Mouse (Mus musculus) spleen, postnatal 36 days (tissue): Measurements from ENCODE around the gene Lcn12.

Experiments
- DNase-seq, 2 experiments: peaks; one replicate each; pipeline ENCODE4 v3.0.0; 2022; ENCODE audit warnings: low spot score in 2 of 2, mixed read lengths in 1 of 2

The Lcn12 gene

DNA sequence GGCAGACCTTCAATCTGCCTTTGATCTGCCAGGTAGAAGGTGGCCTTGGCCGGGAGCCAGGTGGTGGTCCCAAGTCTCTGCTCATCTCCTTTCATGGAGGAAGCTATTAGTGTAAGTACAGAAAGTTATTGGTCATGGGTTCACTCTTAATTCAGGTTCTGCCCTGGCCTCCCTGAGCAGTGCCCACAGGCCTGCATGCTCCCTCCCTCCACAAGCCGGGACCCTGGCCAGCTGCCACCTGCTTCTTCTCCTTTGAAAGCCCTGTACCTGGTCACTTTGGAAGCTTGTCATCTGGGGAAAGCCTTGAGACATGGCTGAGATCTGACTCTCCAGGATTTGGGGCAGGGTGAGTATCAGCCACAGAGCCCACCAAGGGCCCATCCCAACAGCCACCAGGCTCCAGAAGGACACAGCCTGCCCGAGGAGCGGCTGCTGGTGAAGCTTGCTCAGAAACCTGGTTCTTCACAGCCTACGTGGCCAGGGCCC is at the start of gene Lcn12:
TSS of gene Lcn12 (minus strand) at position 436 of the 486 bp plus-strand sequence.
- no peak for DNase-seq

DNA sequence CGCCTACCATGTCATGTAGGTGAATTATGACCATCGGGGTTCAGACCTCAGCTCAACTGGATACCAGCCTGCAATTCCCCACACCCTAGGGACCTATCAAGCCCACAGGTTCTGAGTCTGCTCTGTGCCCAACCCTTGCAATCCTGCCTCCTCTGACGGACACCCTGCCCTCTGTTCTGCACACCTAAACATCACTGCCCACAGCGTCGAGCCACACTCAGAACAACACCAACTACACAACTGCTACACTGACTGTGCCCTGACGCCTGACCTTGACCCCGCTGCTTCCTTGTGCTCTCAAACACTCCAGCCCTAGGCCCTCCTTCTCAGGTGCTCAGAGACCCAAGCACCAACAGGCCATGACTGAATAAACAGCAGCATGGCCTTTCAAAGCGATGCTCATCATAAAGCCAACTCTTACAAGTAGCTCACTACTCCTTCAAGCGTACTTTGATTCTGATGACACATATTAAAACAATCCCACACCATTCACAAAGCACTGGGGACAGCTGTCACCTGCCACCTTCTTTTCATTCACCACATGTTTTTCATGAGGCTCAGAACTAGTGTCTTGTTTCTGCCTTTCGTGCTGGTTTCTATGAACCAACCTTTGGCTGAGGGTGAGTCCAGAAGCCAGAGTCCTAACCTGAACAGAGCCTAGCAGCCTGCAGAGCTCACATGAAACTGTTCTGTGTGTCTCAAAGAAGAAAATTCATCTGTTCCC is 48.1 kb upstream of the Lcn12 start:
- no peak for DNase-seq

DNA sequence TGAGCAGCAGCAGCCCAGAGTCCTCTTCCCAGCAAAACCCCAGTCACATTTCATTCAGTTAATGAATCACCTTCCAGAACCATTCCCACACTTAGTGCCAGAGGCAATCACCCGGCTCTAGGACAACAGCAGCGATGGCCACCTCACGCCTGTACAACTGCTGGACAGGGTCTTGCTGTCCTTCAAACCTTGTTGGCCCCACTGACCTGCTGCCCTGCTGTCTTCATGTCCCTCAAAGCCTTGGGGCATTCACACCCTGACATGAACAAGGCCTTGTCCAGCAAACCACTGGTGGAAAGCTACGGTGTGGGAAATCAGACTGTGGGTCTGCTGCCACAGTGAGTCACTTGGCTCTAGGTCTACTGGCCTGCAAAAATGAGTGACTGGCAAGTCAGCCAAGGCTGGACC is 46.8 kb upstream of the Lcn12 start:
- no peak for DNase-seq

DNA sequence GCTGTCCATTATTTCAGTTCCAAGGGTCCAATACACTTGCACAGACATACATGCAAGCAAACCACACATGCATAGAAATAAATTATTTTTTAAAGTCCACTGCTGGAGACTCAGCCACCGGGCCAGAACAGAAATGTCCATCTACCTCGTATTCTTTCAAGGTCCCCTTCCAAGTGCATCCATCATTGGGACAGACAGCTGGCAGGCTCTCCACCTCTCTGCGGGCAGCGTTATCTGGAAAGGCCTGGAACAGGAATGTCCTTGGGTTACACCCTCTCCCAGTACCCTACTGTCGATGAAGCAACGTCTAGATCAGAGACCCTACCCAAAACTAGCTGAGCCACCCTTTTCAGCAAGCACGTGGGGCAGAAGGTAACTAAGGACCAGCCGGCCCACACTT is 42.8 kb upstream of the Lcn12 start:
- DNase-seq: no peak

DNA sequence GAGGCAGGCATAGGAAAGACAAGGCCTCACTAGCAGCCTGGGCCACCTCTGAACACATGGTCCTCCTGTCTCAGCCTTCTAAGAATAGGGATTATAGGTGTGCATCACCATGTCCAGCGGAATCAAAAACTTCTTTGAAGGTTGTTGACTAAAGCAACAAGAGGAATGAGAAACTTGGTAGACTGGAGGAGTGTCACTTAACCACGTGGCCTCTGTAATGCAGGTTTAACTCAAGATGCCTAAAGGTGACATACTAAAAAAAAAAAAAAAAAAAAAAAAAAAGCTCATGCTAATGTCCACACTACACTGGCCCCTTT is 41.1 kb upstream of the Lcn12 start:
- no peak for DNase-seq

DNA sequence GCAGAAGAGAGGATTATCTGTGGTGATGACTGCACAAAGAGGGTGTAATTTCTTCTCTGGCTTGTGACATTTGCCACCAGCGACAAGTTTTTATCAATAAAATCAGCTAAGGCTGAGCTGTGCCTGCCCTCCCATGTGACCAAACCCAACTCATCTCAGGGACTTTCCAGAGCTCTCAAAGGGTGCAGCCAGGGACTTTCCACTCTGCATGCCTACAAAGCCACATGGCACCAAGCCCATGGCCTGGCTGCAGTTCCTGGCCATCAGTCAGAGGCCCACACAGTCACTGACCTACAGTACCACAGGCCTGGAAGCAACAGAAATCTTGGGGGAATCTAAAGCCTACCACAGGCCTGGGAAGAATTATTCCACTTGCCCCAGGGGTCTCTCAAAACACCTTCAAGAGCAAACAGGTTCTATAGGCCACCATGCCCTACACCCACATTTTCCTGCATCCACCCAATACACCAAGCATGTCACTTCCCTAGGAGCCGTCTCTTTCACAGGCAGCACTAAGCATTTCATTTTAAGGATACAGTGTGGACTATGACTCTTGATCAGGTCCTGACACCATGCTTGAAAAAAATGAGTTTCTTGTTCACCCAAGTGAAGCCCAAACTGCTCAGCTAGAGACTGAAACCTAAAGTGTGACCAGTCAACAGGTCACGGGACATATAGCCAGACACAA is 40.6 kb upstream of the Lcn12 start:
- DNase-seq: peak; percentile 83 to 85

DNA sequence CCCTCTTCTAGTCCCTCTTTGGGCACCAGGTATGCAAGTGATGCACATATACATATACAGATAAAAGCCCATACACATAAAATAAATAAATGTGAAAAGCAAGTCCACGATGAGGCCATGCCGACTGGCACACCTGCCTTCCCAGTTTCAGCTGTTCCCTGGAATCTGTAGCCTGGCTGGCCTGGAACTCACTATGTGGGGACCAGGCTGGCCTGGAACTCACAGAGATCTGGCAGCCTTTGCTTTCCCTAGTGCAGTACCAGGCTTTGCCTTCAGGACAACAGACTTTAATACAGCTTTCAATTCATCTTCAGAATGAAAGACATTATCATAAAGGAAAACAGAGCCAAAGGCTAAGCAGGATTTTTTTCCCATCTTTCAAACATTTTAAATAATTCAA is 40.0 kb upstream of the Lcn12 start:
- no peak for DNase-seq

DNA sequence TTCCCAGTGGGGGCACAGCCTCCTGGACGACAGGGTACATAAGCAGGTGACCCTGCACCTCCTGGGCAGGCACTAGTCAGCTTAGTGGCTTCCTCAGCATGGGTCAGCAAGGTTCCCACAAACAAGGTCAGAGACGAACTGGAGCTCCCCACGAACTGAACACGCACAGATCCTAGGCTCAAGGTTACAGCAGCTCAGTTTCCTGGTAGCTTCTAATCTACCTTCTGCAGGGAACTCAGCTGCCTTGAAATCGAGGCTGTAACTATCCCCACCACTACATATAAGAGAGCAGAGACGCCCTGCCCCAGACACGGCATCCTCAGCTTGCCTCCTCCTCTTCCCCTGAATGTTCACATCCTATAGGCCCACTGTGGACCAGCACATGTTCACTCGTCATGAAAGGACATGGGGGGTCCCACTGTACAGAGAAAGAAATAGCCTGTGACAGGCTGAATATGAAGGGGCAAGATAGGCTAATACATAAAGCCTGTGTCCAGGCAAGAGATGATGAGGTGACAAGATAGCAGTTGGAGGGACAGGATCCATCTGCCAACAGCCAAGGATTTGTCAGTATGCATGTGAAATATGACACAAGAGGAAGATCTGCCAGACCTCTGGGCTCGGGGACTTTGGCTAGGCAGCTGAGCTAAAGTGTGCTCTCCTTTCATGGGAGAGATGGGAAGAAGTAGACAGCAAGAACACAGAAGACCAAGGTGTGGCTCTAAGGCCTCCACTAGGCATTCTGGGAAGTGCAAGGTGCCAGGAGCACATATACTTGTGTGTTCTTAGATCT is 33.0 kb upstream of the Lcn12 start:
- no peak for DNase-seq

DNA sequence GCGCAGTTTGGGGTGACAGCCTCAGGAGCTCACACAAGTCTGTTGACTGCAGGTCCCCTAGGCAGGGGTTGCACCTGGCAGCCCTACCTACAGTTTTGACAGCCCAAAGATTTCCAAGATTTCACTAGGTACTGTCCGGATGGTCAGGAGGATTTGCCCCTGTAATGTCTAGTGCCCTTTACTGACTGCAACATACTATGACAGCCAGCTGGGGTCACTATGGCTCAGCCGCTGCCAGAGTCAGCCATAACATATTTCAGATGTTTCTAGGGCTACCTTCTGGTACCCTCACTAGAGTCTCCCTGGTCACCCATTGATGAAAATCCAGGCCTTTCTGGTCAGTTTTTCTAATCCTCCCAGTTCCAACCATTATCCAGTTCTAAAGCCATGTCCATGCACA is 16.2 kb upstream of the Lcn12 start:
- no peak for DNase-seq

DNA sequence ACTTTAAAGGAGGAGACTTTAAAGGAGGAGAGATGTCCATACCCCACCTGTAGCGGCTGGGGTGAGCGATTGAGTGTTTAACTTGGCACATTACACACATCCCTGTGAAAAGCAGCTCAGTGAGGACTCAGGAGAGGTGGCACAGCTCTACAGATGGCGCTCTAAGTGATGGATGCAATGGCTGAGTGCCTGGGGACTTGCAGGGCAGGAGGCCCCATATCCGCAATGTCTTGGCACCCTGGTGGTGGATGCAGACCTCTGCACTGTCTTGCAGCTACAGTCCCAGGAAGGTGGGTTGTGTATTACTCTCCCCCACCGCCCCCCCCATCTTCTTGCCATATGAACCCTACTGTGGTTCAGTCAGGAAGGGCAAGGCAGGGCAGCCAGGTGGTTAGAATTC is 13.3 kb upstream of the Lcn12 start:
- no peak for DNase-seq

DNA sequence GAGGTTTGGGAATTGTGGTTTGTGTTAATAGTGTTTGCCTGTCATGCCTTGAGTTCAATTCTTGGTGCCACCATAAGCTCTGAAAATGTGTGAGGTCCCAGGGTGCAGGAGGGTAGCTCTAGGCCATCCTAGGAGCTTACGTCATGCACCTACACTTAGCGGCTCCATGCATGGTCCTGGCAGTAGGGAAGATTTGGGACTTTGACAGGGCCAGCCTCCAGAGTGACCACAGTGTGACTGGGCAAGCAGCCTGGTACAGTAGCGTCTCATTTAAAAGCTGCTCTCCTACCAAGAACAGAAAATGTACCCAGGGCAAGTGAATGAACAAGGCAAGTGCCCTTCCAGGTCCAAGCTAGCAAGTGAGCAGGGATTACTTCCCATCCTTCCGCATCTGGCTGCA is 12.1 kb upstream of the Lcn12 start:
- no peak for DNase-seq

DNA sequence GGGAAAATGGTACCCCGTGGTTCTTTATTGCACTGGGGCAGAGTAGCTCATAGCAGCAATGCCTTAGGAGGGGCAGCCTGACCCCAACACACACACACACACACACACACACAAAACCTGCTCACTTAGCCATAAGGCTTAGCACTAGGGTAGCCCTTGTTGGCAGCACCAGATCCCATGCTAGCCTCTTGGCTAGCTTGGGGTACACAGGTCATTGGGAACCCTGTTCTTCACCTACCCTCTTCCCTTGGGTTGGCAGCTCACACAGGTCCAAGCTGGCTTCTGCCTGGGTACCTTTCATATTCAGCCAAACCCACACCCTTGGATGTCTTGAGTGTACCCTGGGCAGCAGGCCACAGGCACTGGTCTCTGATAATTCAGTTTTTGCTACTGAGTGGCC is 11.3 kb upstream of the Lcn12 start:
- DNase-seq: no peak

DNA sequence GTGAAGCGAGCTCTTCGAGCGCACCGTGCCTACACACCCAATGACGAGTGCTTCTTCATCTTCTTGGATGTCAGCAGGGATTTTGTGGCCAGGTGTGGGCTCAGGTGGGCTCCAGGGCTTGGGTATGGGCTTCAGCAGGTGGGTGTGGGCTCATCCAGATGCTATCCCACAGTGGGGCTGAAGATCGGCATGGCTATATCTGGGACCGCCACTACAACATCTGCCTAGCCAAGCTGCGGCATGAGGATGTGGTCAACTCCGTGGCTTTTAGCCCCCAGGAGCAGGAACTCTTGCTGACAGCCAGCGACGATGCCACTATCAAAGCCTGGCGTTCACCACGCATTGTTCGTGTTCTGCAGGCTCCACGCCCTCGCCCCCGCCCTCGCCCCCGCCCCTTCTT is 10.8 kb upstream of the Lcn12 start:
- no peak for DNase-seq

DNA sequence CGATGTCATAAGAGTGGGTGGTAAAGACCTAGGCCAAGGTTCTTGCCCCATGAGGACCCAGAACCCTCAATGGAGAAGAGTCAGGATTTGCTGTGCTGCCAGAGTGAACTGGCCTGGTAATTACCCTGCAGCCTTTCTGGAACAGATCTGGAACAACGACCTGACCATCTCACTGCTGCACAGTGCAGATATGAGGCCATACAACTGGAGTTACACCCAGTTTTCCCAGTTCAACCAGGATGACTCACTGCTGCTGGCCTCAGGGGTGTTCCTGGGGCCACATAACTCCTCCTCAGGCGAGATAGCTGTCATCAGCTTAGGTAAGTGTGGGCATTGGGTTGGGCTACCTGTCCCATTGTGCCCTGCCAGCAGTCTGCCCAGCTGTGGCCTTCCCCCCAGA is 9.0 kb upstream of the Lcn12 start:
- no peak for DNase-seq

DNA sequence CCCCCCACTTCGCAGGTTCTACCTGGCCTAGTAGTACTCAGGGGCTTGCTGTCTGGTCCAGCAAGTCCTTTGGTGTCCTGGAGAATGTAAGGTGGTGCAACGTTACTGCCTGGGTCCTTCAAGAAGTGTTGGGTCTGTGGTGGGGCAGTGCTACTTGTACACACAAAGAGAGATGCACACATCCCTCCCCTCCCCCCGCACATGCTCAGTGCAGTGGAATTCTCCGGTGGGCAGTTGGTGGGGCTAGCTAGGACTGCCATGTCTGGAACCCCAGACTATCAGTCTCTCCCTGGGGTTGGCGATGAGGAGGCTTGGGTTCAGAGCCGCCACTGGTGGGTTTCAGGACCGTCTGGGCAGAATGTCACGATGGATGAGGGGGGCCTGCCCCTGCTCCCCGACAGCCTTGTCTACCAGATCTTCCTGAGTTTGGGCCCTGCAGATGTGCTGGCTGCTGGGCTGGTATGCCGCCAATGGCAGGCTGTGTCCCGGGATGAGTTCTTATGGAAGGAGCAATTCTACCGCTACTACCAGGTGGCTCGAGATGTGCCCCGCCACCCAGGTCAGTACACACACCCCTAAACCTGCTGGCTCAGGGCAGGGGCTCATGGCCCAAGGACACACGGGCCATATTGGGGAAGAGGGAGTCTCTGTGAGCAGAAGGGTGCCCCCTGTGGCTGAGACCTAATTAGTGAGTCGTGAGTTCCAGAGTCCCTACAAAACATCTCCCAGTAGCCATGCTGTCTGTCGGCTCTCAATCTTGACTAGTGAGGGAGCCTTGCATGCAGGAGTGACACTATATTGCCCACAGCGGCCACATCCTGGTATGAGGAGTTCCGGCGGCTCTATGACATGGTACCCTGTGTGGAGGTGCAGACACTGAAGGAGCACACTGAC is 8.1 kb upstream of the Lcn12 start, which contains the start of gene C8g:
TSS of gene C8g (minus strand) at position 127 of the 894 bp plus-strand sequence.
- DNase-seq: no peak

DNA sequence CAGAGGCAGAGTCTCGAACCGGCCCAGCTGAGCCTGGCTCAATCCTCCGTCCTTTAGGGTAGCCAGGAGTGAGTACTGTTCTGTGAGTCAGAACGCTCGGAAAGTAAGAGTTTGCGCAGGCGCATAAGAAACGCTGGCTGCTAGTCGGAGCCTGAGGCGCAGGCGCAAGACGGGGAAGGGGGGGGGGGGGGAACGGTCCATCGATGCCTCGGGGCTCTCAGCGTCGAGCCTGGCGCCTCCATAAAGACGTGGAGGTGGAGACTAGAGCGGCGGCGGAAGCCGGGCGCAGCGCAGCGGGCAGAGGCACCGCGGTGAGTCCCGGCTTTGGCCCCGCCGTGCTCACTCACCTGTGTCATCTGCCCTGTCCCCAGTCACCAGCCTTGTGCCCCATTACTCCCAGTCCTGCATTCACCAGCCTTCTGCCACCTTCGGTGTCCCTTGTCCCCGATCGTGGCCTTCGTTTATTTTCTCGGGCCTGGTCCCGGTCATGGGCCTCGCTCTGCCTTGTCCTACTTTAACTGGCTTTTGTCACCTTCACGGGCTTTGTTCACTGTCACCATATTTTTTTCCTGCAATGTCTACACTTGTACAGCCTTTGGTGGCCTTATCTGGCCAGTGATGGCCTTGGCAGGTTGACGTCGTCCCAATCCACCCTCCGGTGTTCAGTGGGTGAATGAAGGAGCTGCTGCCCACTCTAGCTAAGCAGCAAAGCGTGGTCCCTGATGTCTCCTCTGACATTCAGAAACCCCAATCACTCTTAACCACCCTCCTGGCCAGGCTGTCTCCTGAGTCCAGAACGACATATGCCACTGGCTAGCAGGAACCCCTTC is 7.1 kb upstream of the Lcn12 start, which contains the start of gene Fbxw5:
TSS of gene Fbxw5 (plus strand) at position 175 of the 830 bp plus-strand sequence.
- peak; percentile 82 to 87 for DNase-seq

DNA sequence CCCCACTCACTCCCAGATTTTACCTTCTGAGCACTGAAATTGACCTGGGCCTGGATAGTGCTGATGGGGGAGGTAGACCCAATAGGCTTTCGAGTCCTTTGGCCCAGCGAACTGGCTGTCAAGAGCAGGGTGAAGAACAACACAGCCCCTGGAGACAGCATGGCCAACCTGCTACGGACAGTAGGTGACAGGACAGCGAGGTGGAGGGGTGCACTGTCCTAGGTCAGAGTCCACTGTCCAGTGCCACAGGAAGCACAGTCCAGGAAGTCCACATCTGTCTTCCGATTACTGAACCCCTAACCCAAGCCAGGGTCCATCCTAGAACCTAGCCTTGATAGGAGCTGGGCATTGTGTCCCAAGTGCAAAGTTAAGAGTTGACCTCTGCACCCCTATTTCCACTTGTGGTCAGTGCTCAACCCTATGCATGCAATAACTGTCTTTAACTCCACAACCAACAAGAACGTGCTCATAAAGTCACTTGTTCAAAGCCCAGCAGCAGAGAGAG is 6.4 kb upstream of the Lcn12 start:
- DNase-seq: no peak

DNA sequence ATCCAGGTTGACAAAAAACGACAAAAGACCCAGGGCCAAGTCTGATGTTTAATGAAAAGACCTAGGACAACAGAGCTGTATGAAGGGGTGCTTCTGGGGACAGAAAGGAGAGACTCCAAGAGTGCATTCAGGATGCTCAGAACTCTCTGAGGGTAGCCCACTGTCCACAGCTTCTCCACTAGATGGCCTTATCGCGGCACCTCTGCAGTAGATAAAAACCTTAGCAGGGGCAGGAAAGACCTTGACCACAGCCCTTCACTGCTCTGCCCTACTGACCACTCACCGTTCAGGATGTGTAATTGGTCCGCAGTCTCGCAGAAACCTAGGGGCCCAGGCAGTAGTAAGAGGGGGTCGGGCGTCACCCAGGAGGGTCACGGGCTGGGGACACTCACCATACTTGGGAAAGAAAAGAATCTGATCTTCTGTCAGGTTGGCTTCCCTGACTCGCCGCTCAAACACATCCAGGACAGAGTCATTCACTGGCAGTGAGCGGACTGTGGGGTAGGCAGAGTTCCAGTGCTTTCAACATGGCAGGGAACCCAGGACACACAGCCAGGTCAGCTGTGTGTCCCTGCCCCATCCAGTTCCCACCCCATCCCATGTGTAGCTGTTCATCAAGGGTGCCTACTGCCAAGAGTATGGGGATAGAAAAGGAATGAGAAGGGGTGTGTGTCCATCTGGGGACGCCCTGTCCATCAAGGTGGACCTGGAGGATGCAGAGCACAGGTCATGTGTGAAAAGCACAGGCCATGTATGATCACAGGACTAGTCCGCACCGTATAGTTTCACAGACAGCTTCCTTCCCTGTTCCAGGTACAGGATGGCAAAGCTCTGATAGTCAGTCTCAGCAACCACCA is 5.1 kb upstream of the Lcn12 start:
- no peak for DNase-seq

DNA sequence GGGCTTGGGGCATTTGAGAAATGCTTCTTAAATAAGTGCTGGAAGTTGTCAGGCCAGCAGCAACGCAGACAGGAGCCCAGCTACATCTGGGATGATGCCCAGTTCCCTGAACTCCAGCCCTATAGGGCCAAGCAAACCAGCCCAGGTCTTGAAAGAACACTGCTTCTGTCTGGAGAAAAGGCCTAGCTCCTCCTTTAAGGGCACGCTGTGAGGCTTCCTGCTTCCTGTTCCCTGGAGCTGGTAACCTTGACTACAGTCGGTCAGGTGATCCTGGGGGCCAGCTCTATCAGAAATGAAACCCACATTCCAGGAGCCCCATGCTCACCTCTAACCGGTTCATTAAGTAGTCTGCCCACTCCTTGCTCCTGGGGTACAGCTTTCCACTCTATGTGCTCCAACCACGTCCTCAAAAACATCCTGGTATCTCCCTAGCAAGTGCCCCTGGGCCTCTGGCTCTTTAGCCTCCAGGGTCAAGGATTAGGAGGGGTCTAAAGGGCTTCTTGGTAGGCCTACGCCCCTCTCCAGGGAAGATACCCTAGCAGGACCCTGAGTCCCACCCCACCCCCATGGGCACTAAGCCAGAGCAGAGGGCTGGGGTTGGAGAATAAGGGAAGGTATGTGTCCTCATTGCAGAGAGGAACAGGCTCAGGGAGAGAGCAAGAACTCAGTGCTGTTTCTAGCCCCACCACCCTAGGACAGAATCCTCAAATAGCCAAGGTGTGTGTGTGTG is 4.3 kb upstream of the Lcn12 start:
- DNase-seq: no peak
